Mouse (Mus musculus): ENCODE measurements around the gene Prkar1a. TPM values are rescaled to one million over a fixed set of nuclear protein-coding genes. Genes with fewer than 3 reads are reported as not detected.

Gene Prkar1a
- total and polyA plus RNA-seq, 2 experiments: 47.2 to 59.9 TPM

- no peak overlapping the region for H3K9ac ChIP-seq (ENCODE audit: low read depth, low read length)
- H3K4me1 ChIP-seq (ENCODE audit: control insufficient read depth, insufficient read depth, low read length): peaks cover 11% of the 10 kb centered on the region
- no peak overlapping the region for H3K27ac ChIP-seq (replicated peaks; ENCODE audit: insufficient read depth, low read depth, low read length)
- H3K4me3 ChIP-seq (ENCODE audit: insufficient read depth, low read depth, low read length): no peak overlapping the region
- WGBS: 45% methylated on average over 4 of the region's 4 CpGs
- peaks cover 7% of the 10 kb centered on the region for H3K79me2 ChIP-seq (ENCODE audit: control insufficient read depth, insufficient read depth, low read length)
- peak; percentile 68 for DNase-seq (ENCODE audit: extremely low read depth, low read depth, low spot score)
- H3K27me3 ChIP-seq (ENCODE audit: control insufficient read depth, insufficient read depth, low read length): no peaks in the 10 kb centered on the region
- H3K36me3 ChIP-seq (ENCODE audit: control insufficient read depth, insufficient read depth, low read length): peaks cover 11% of the 10 kb centered on the region
- no peak for TF ChIP-seq POLR2A (IDR thresholded peaks at IDR 0.05; ENCODE audit: extremely low read depth, insufficient read depth, low read length)
- no peak for TF ChIP-seq CTCF (IDR thresholded peaks at IDR 0.05; ENCODE audit: low read depth, low read length)
These were observed 40.3 kb downstream of the Prkar1a start for GRCm38 (mm10) chr11:109689539-109689938.

- H3K79me2 ChIP-seq (ENCODE audit: control insufficient read depth, insufficient read depth, low read length): peaks cover 10% of the 10 kb centered on the region
- TF ChIP-seq POLR2A (IDR thresholded peaks at IDR 0.05; ENCODE audit: extremely low read depth, insufficient read depth, low read length): no peak
- no peak for TF ChIP-seq CTCF (IDR thresholded peaks at IDR 0.05; ENCODE audit: low read depth, low read length)
- peaks cover 11% of the 10 kb centered on the region for H3K4me1 ChIP-seq (ENCODE audit: control insufficient read depth, insufficient read depth, low read length)
- DNase-seq (ENCODE audit: extremely low read depth, low read depth, low spot score): no peak
- WGBS: 68% methylated on average over 3 of the region's 3 CpGs
- H3K27ac ChIP-seq (replicated peaks; ENCODE audit: insufficient read depth, low read depth, low read length): no peak overlapping the region
- H3K27me3 ChIP-seq (ENCODE audit: control insufficient read depth, insufficient read depth, low read length): no peaks in the 10 kb centered on the region
- H3K9ac ChIP-seq (ENCODE audit: low read depth, low read length): no peak overlapping the region
- peaks cover 5% of the 10 kb centered on the region for H3K36me3 ChIP-seq (ENCODE audit: control insufficient read depth, insufficient read depth, low read length)
- H3K4me3 ChIP-seq (ENCODE audit: insufficient read depth, low read depth, low read length): no peak overlapping the region
These were observed 43.5 kb downstream of the Prkar1a start for GRCm38 (mm10) chr11:109692737-109693136.

DNA sequence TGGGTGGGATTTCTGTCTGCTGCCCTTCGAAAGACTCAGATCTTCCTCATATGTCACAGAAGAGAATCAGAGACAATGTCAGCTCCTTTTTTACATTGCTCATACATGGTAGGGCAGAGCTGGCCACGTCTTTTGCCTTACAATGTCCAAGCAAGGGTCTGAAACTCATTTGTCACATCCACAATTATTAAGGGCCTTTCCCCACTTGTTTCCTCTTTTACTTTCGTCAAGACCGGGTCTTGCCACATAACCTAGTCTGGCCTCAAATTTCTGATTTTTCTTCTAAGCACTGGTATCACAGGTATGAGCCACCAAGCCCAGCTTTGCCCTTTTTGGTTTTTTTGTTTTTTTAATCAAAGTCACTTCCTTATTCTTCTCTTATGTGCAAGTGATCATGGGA, 47.3 kb downstream of the Prkar1a start:
- no peaks in the 10 kb centered on the region for H3K36me3 ChIP-seq (ENCODE audit: control insufficient read depth, insufficient read depth, low read length)
- no peak overlapping the region for H3K4me3 ChIP-seq (ENCODE audit: insufficient read depth, low read depth, low read length)
- TF ChIP-seq CTCF (IDR thresholded peaks at IDR 0.05; ENCODE audit: low read depth, low read length) (no peak), POLR2A (IDR thresholded peaks at IDR 0.05; ENCODE audit: extremely low read depth, insufficient read depth, low read length) (no peak)
- peaks cover 18% of the 10 kb centered on the region for H3K4me1 ChIP-seq (ENCODE audit: control insufficient read depth, insufficient read depth, low read length)
- no peak for DNase-seq (ENCODE audit: extremely low read depth, low read depth, low spot score)
- no peak overlapping the region for H3K27ac ChIP-seq (replicated peaks; ENCODE audit: insufficient read depth, low read depth, low read length)
- H3K9ac ChIP-seq (ENCODE audit: low read depth, low read length): no peak overlapping the region
- H3K79me2 ChIP-seq (ENCODE audit: control insufficient read depth, insufficient read depth, low read length): peaks cover 27% of the 10 kb centered on the region; the same call in 1 of the 2 replicates
- no peaks in the 10 kb centered on the region for H3K27me3 ChIP-seq (ENCODE audit: control insufficient read depth, insufficient read depth, low read length)
- 90% methylated on average over 4 of the region's 4 CpGs for WGBS

- 78% methylated on average over 5 of the region's 5 CpGs for WGBS
- no peak overlapping the region for H3K27ac ChIP-seq (replicated peaks; ENCODE audit: insufficient read depth, low read depth, low read length)
These were observed 48.0 kb downstream of the Prkar1a start for GRCm38 (mm10) chr11:109697089-109697643.

DNA sequence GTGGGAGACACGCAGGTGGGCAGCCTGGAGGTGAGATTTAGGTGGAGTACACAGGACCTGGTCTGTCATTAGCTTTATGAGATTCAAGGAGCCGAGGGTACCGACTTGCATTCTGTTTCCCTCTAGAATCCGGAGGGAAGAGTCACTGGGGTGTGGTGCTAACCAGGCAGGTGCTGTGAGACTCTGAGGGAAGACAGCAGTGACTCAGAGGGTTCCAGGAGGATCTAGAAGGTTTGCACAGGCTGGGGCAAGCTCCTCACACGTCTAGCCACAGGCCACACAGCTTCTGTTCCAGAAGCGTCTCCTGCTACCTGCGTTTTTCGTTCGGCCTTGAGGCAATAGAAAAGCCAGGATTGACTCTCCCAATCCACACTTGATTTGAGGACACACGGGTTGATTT, 49.5 kb downstream of the Prkar1a start:
- Histone ChIP-seq H3K27me3 (ENCODE audit: control insufficient read depth, insufficient read depth, low read length) (no peaks in the 10 kb centered on the region), H3K4me1 (ENCODE audit: control insufficient read depth, insufficient read depth, low read length) (peaks cover 19% of the 10 kb centered on the region), H3K9ac (ENCODE audit: low read depth, low read length) (no peak overlapping the region), H3K4me3 (ENCODE audit: insufficient read depth, low read depth, low read length) (no peak overlapping the region), H3K36me3 (ENCODE audit: control insufficient read depth, insufficient read depth, low read length) (no peaks in the 10 kb centered on the region), H3K27ac (replicated peaks; ENCODE audit: insufficient read depth, low read depth, low read length) (no peak overlapping the region), H3K79me2 (ENCODE audit: control insufficient read depth, insufficient read depth, low read length) (peaks cover 27% of the 10 kb centered on the region; the same call in 1 of the 2 replicates)
- 90% methylated on average over 10 of the region's 10 CpGs for WGBS
- TF ChIP-seq POLR2A (IDR thresholded peaks at IDR 0.05; ENCODE audit: extremely low read depth, insufficient read depth, low read length) (no peak), CTCF (IDR thresholded peaks at IDR 0.05; ENCODE audit: low read depth, low read length) (no peak)
- no peak for DNase-seq (ENCODE audit: extremely low read depth, low read depth, low spot score)

More at GRCm38 (mm10) chr11:109697089-109697643, 48.0 kb downstream of the Prkar1a start:
- H3K9ac ChIP-seq (ENCODE audit: low read depth, low read length): no peak overlapping the region
- no peak overlapping the region for H3K4me3 ChIP-seq (ENCODE audit: insufficient read depth, low read depth, low read length)
- DNase-seq (ENCODE audit: extremely low read depth, low read depth, low spot score): no peak
- no peaks in the 10 kb centered on the region for H3K27me3 ChIP-seq (ENCODE audit: control insufficient read depth, insufficient read depth, low read length)
- H3K79me2 ChIP-seq (ENCODE audit: control insufficient read depth, insufficient read depth, low read length): peaks cover 27% of the 10 kb centered on the region; the same call in 1 of the 2 replicates
- H3K36me3 ChIP-seq (ENCODE audit: control insufficient read depth, insufficient read depth, low read length): no peaks in the 10 kb centered on the region
- peaks cover 20% of the 10 kb centered on the region for H3K4me1 ChIP-seq (ENCODE audit: control insufficient read depth, insufficient read depth, low read length)
- TF ChIP-seq CTCF (IDR thresholded peaks at IDR 0.05; ENCODE audit: low read depth, low read length): no peak
- no peak for TF ChIP-seq POLR2A (IDR thresholded peaks at IDR 0.05; ENCODE audit: extremely low read depth, insufficient read depth, low read length)

DNA sequence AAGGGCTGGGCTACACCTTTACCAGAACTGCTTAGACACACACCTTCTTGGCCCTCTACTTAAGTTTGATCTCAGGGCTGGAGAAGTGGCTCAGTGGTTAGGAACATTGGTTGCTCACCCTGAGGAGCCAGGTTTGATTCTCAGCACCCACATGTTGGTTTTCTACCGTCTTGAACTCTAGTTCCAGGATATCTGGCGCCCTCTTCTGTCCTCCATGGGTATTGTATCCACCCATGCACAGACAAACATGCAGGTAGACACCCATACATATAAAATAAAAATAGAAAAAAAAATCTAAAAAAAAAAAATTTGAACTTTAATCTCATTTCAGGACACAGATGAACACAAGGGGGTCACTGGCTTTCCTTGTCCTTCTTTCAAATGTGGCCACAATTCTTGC, 50.6 kb downstream of the Prkar1a start:
- Histone ChIP-seq H3K4me3 (ENCODE audit: insufficient read depth, low read depth, low read length) (no peak overlapping the region), H3K9ac (ENCODE audit: low read depth, low read length) (no peak overlapping the region), H3K27ac (replicated peaks; ENCODE audit: insufficient read depth, low read depth, low read length) (no peak overlapping the region), H3K36me3 (ENCODE audit: control insufficient read depth, insufficient read depth, low read length) (no peaks in the 10 kb centered on the region), H3K27me3 (ENCODE audit: control insufficient read depth, insufficient read depth, low read length) (no peaks in the 10 kb centered on the region), H3K4me1 (ENCODE audit: control insufficient read depth, insufficient read depth, low read length) (peaks cover 29% of the 10 kb centered on the region), H3K79me2 (ENCODE audit: control insufficient read depth, insufficient read depth, low read length) (peaks cover 30% of the 10 kb centered on the region; the same call in 1 of the 2 replicates)
- DNase-seq (ENCODE audit: extremely low read depth, low read depth, low spot score): no peak
- TF ChIP-seq POLR2A (IDR thresholded peaks at IDR 0.05; ENCODE audit: extremely low read depth, insufficient read depth, low read length) (no peak), CTCF (IDR thresholded peaks at IDR 0.05; ENCODE audit: low read depth, low read length) (0 out of 2 replicates have a peak, but pooled peaks have one; percentile 15)
- 80% methylated on average over 2 of the region's 2 CpGs for WGBS
